In genomic region chr12:111574074-111574886, GRCm38 (mm10) we compare ENCODE assay signal across 1 mouse cellular context.
TF ChIP-seq lines count a peak whose summit lies in the region.

Mark3 (plus strand) TSS chr12:111574523.

TF ChIP-seq in MEL, 35 proteins besides CTCF, POLR2A, EP300 and RAD21 (continued from another document):
- TF ChIP-seq NELFE (IDR thresholded peaks at IDR 0.05; ENCODE audit: low read depth, low read length) (peak; percentile 91), ZMIZ1 (IDR thresholded peaks at IDR 0.05; ENCODE audit: low read depth, low read length) (peak; percentile 83; the same call in 1 of the 2 replicates), MAX (IDR thresholded peaks at IDR 0.05; ENCODE audit: low read length) (no peak; the same call in 1 of the 2 replicates)
